Mouse (Mus musculus): ENCODE results near the gene Cfap58. TPM values are rescaled to one million over a fixed set of nuclear protein-coding genes. Genes with fewer than 3 reads are reported as not detected.
A peak's percentile ranks its signal among the peaks of the same experiment; 100 is the strongest.

Gene Cfap58
- polyA plus RNA-seq, 1 experiment from 2014 or later = not detected

DNA sequence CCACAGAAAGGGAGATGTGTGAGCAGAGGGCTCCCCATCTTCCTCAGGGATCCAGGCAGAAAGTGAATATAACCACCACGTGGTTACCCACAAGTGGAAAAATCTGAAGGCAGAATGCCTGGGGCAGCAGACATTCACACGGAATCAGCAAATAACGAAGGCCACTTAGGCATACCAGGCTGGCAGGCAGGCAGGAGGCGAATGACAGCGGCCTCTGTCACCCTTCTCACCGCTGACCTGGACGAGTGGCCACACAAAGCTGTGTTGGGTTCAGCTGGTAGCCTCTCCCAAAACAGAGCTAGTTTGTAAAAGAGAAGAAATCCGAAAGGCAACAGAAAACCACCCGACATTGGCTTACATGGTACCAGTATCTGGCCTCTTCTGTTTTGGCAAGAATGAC is 19.5 kb upstream of the Cfap58 start:
- peaks cover 40% of the 10 kb centered on the region for H3K4me1 ChIP-seq (replicated peaks)
- H3K9ac ChIP-seq = peak overlapping the region; percentile 94
- ATAC-seq (ENCODE audit: insufficient number of reproducible peaks, low FRiP score) = no peak
- H3K36me3 ChIP-seq = peaks cover 5% of the 10 kb centered on the region; the same call in 1 of the 2 replicates
- WGBS = 16% methylated on average over 9 of the region's 9 CpGs
- peak overlapping the region; percentile 94 for H3K27ac ChIP-seq (ENCODE audit: poor library complexity, severe bottlenecking)
- H3K27me3 ChIP-seq (replicated peaks) = no peaks in the 10 kb centered on the region
- H3K9me3 ChIP-seq (replicated peaks) = no peaks in the 10 kb centered on the region
- H3K4me2 ChIP-seq = peak overlapping the region; percentile 87
- peak overlapping the region; percentile 86 for H3K4me3 ChIP-seq

DNA sequence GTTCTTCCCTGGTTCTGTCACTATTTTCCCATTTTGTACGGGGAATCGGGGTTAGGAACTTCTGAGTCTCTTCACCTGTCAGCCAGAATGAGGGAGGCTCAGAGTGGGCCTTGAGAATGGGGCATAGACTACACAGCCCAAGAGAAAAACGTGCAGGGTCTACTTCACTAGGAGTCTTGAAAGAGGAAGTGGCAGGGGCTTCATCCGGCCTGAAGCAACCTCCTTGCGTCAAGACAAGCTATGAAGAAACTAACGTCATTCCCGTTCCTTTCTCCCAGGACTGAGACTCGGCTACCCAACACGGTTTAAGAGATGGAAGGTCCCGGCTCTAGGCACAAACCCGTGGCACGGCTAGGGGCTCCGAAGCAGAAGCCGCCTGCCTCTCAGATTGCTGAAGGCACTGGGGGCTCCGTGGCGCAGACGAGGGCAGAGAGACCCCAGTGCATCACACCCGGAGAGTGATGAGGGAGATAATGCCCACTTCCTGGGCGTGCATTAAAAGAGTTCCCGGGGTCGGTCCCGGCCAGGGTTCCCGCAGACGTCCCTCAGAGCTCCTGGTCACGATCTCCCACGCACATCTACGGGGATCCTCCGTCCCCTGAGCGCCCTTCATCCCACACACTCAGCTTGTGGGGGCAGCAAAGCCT is 18.9 kb upstream of the Cfap58 start:
- H3K9me3 ChIP-seq (replicated peaks) = no peaks in the 10 kb centered on the region
- H3K27me3 ChIP-seq (replicated peaks) = no peaks in the 10 kb centered on the region
- H3K4me1 ChIP-seq (replicated peaks) = peaks cover 40% of the 10 kb centered on the region
- ATAC-seq (ENCODE audit: insufficient number of reproducible peaks, low FRiP score) = peak; percentile 29
- peaks cover 5% of the 10 kb centered on the region; the same call in 1 of the 2 replicates for H3K36me3 ChIP-seq
- H3K9ac ChIP-seq = peak overlapping the region; percentile 94
- peak overlapping the region; percentile 87 for H3K4me2 ChIP-seq
- peak overlapping the region; percentile 86 for H3K4me3 ChIP-seq
- peak overlapping the region; percentile 94 for H3K27ac ChIP-seq (ENCODE audit: poor library complexity, severe bottlenecking)
- WGBS = under 1% methylated on average over 29 of the region's 29 CpGs

DNA sequence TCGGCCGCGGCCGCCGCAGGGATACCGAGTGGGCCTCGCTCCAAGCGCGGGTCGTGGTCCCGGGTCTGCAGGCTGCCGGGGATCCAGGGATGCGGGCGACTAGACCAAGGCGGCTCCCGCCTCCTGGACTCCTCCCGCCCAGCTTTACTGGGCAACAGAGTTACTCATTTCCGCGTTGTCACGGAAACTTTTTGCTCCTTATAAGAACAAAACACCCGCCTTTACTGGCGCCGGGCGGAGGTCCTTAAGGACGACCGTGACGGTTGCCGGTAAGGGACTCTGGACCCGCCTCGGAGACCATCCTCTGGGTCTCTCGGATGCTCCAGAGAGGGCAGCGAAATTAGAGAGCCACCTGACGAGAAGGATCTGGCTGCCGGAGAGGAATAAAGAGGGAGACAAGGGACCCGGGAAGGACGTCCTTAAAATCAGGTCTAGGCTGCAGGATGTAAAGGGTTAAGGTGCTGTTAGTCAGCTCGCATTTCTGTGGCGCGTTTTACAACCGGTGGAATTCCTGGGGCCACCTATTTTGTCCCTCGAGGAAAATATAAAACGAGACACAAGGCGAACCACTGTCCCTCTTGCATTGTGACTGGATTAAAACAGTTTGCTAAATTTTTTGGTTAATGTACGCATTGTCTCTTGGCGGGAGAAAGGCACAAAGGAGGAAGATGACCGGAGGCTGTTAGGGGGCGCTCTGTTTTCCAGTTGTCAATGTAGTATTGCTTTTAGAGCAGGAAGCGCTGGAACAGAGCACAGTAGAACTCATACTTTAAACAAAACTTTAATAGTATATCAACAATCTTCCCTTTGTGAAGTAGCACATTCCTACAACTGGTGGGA is 18.1 kb upstream of the Cfap58 start, which contains the start of the genes Cfap43 and Itprip:
Gene Cfap43, minus strand, starts transcription at position 162 of the 840 bp plus-strand sequence.
Gene Itprip, minus strand, starts transcription at position 174 of the 840 bp plus-strand sequence.
- Histone ChIP-seq H3K4me3 (peak within 1 kb of the TSS; percentile 86), H3K36me3 (0 out of 2 replicates have a peak, but pooled peaks cover under 1% of the 10 kb centered on the region), H3K4me1 (replicated peaks) (peaks cover 40% of the 10 kb centered on the region), H3K9me3 (replicated peaks) (no peaks in the 10 kb centered on the region), H3K9ac (peak within 1 kb of the TSS; percentile 94), H3K4me2 (peak within 1 kb of the TSS; percentile 87), H3K27me3 (replicated peaks) (no peaks in the 10 kb centered on the region), H3K27ac (ENCODE audit: poor library complexity, severe bottlenecking) (peak within 1 kb of the TSS; percentile 94)
- under 1% methylated on average over 48 of the region's 48 CpGs for WGBS
- peak; percentile 76 for ATAC-seq (ENCODE audit: insufficient number of reproducible peaks, low FRiP score)

DNA sequence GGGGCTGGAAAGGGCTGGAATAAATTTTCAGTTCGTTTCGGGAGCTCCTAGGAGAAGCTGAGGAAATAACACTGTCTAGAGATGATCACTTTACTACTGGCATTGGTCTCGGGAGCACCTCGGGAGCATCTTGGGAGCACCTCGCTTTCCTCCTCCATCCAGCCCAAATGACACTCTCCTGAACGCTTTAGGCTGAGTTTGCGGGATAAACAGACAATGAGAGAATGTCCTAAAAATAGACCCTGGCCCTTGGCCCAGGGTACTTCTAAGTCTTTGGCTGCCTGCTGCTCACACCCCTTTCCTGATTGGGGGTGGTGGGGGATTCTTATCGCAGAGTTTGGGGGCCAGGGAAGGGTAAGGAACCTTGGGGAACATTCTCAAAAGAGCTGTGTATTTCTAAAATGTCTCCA is 17.5 kb upstream of the Cfap58 start:
- ATAC-seq (ENCODE audit: insufficient number of reproducible peaks, low FRiP score) = peak; percentile 40; the same call in 1 of the 2 replicates
- Histone ChIP-seq H3K27ac (ENCODE audit: poor library complexity, severe bottlenecking) (peak overlapping the region; percentile 94), H3K36me3 (no peaks in the 10 kb centered on the region), H3K27me3 (replicated peaks) (no peaks in the 10 kb centered on the region), H3K9ac (peak overlapping the region; percentile 94), H3K9me3 (replicated peaks) (no peaks in the 10 kb centered on the region), H3K4me1 (replicated peaks) (peaks cover 40% of the 10 kb centered on the region), H3K4me2 (peak overlapping the region; percentile 87), H3K4me3 (peak overlapping the region; percentile 86)
- 2% methylated on average over 8 of the region's 8 CpGs for WGBS

DNA sequence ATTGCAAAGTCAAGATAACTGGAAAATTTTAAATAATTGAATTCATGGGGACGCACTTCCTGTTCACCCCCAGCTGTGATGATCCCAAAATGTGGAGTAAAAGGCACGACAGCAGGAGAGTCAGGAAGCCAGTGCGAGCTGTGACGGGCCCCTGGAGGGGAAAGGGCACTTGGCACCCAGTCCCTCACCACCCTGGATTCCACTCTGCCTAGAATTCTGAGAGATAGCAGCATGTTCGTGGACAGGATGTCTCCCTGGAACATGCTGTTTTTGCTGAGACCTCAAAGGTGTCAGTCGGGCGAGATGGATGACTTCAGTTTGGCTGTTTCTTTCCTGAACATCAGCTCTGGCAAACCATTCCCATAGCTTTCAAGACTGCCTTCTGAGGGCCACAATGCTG is 11.7 kb upstream of the Cfap58 start:
- 64% methylated on average over 7 of the region's 7 CpGs for WGBS
- no peaks in the 10 kb centered on the region for H3K27me3 ChIP-seq (replicated peaks)
- no peak overlapping the region for H3K9ac ChIP-seq
- H3K4me2 ChIP-seq = no peak overlapping the region
- no peaks in the 10 kb centered on the region for H3K9me3 ChIP-seq (replicated peaks)
- H3K27ac ChIP-seq (ENCODE audit: poor library complexity, severe bottlenecking) = no peak overlapping the region
- no peaks in the 10 kb centered on the region for H3K36me3 ChIP-seq
- ATAC-seq (ENCODE audit: insufficient number of reproducible peaks, low FRiP score) = no peak
- H3K4me3 ChIP-seq = no peak overlapping the region
- peaks cover 3% of the 10 kb centered on the region for H3K4me1 ChIP-seq (replicated peaks)

DNA sequence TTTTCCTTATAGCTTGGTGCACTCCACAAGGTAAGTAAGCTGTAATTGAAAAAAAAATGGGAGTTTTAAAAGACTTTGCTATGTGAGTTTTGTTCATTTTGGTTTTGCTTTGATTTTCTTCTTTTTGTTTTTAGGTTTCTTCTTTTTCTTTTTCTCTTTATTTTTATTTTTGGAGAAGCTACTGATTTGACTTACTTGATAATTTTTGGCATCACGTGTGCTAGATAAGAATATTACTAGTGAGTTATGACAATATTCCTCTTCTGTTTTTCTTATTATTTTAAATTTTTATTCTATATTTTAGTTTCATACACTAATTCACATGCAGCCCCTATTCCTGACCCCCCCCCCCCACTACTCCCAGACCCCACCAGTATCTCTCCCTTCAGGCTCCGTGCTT is 10.4 kb upstream of the Cfap58 start:
- no peaks in the 10 kb centered on the region for H3K27me3 ChIP-seq (replicated peaks)
- no peaks in the 10 kb centered on the region for H3K9me3 ChIP-seq (replicated peaks)
- ATAC-seq (ENCODE audit: insufficient number of reproducible peaks, low FRiP score) = no peak
- no peak overlapping the region for H3K4me3 ChIP-seq
- H3K27ac ChIP-seq (ENCODE audit: poor library complexity, severe bottlenecking) = no peak overlapping the region
- no peaks in the 10 kb centered on the region for H3K4me1 ChIP-seq (replicated peaks)
- H3K9ac ChIP-seq = no peak overlapping the region
- no peak overlapping the region for H3K4me2 ChIP-seq
- WGBS = 80% methylated on average over 2 of the region's 2 CpGs
- no peaks in the 10 kb centered on the region for H3K36me3 ChIP-seq

DNA sequence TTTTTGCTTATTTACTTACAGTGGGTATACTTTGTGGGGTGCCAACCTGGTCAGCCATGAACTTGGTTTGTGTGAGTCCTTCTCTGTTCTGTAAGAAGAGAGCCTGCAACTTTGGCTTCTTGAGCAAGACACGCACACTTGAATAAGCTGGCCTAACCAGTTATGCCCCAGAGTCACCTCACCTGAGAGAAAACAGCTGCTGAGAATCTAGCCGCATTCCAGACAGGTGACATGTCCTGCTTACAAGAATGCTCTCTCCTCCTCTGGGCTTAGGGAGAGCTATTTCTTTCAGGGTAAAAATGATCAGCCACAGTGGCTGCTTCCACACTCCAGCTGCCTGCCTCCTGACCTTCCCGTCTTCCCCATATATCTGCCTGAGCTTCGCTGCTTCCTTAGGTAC is 8.4 kb upstream of the Cfap58 start:
- H3K9ac ChIP-seq = no peak overlapping the region
- no peaks in the 10 kb centered on the region for H3K36me3 ChIP-seq
- no peak overlapping the region for H3K27ac ChIP-seq (ENCODE audit: poor library complexity, severe bottlenecking)
- no peak for ATAC-seq (ENCODE audit: insufficient number of reproducible peaks, low FRiP score)
- H3K9me3 ChIP-seq (replicated peaks) = no peaks in the 10 kb centered on the region; the same call in 1 of the 2 replicates
- H3K4me1 ChIP-seq (replicated peaks) = no peaks in the 10 kb centered on the region
- no peak overlapping the region for H3K4me3 ChIP-seq
- WGBS = 89% methylated on average over 4 of the region's 4 CpGs
- H3K4me2 ChIP-seq = no peak overlapping the region
- no peaks in the 10 kb centered on the region for H3K27me3 ChIP-seq (replicated peaks)

DNA sequence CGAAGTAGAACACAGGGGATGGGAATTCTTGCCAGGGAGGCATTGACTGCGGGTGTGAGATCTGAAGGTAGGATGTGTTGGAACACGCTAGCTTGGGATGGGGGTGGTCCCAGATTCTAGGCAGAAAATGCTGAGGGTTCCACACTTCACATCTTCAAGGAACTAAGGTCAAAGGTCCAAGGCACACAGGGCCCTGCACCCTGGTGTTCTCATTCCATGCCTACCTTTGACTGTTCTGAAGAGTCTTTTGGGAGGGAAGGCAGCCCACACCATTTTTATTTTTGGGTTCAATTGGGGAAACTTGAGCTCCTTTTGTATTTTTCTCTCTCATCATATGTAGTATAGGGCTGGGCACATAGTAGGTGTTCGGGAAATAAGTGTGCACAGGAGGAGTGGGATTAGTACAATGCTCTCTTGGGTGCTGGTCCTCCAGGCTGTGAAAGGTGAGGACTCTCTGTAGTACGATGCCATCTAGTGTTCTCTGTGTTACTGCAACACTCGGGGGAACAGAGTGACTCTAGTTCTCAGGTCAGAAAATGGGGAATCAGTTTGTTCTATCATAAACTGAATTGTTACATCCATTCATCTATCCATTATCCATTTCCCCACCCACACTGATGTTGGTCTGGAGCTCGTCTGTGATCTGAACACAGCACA is 5.4 kb upstream of the Cfap58 start:
- WGBS = 44% methylated on average over 7 of the region's 7 CpGs
- Histone ChIP-seq H3K4me1 (replicated peaks) (no peaks in the 10 kb centered on the region), H3K9ac (no peak overlapping the region), H3K9me3 (replicated peaks) (no peaks in the 10 kb centered on the region; the same call in 1 of the 2 replicates), H3K27me3 (replicated peaks) (no peaks in the 10 kb centered on the region), H3K4me3 (no peak overlapping the region), H3K36me3 (no peaks in the 10 kb centered on the region), H3K4me2 (no peak overlapping the region), H3K27ac (ENCODE audit: poor library complexity, severe bottlenecking) (no peak overlapping the region)
- no peak for ATAC-seq (ENCODE audit: insufficient number of reproducible peaks, low FRiP score)

DNA sequence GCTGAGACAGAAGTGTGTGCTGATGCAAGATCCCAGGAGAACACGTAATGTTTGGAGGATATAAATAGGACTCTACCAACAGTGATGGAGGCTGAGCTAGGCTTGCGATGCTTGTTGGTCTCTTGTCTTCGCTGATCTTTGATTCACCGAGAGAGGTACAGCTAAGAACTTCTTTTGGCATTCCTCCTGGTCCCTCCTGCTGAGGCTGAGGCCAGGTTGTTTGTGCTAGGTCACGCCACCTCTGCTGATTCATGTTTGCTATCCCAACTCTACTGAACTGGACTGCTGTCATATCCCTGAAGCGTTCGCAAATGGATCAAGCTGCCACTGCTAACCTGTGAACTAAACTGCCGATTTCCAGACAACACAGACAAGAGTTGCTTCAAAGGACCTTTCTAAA is 3.3 kb upstream of the Cfap58 start:
- no peak for ATAC-seq (ENCODE audit: insufficient number of reproducible peaks, low FRiP score)
- H3K4me2 ChIP-seq = no peak overlapping the region
- WGBS = 84% methylated on average over 8 of the region's 8 CpGs

DNA sequence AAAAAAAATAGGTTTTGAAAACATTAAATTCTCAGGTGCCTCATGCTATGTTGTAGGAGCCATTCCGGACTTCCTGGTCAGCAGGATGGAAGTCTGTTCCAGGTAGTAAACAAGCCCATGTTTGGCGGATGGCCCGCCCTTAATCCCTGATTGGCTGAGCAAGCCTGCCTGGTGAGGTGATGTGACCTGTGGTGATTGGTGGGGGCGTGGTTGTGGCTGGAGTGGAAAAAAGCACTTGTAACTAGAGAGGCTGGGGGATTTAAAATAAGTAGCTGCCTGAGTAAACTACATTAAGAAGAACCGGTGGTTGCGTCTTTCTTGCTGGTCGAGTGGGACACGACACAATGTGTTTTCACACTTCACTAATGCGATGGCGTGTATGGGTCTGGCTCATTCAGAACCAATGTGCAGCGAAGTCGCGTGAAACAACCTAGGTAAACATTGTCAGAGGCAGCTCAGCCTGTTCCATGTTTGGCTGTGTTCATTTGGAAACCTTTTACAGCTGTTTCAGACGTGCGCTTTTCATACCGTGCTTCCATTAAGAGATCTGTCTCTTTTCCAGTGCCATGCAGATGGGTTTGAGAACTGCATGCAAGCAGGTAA is 2.7 kb upstream of the Cfap58 start:
- ATAC-seq (ENCODE audit: insufficient number of reproducible peaks, low FRiP score) = no peak
- Histone ChIP-seq H3K4me1 (replicated peaks) (peaks cover 10% of the 10 kb centered on the region), H3K9ac (no peak overlapping the region), H3K9me3 (replicated peaks) (no peaks in the 10 kb centered on the region; the same call in 1 of the 2 replicates), H3K27me3 (replicated peaks) (peaks cover 12% of the 10 kb centered on the region), H3K27ac (ENCODE audit: poor library complexity, severe bottlenecking) (no peak overlapping the region), H3K4me2 (no peak overlapping the region), H3K36me3 (no peaks in the 10 kb centered on the region), H3K4me3 (no peak overlapping the region)
- WGBS = 69% methylated on average over 16 of the region's 16 CpGs

More for the DNA sequence above, 3.3 kb upstream of the Cfap58 start:
- H3K27me3 ChIP-seq (replicated peaks) = peaks cover 12% of the 10 kb centered on the region
- no peaks in the 10 kb centered on the region; the same call in 1 of the 2 replicates for H3K9me3 ChIP-seq (replicated peaks)
- peaks cover 10% of the 10 kb centered on the region for H3K4me1 ChIP-seq (replicated peaks)
- H3K36me3 ChIP-seq = no peaks in the 10 kb centered on the region
- no peak overlapping the region for H3K4me3 ChIP-seq
- no peak overlapping the region for H3K9ac ChIP-seq
- no peak overlapping the region for H3K27ac ChIP-seq (ENCODE audit: poor library complexity, severe bottlenecking)

All from heart, embryonic 12.5 days (tissue).